Comparison of ENCODE assay signal across 8 mouse cellular contexts in the genomic region with DNA sequence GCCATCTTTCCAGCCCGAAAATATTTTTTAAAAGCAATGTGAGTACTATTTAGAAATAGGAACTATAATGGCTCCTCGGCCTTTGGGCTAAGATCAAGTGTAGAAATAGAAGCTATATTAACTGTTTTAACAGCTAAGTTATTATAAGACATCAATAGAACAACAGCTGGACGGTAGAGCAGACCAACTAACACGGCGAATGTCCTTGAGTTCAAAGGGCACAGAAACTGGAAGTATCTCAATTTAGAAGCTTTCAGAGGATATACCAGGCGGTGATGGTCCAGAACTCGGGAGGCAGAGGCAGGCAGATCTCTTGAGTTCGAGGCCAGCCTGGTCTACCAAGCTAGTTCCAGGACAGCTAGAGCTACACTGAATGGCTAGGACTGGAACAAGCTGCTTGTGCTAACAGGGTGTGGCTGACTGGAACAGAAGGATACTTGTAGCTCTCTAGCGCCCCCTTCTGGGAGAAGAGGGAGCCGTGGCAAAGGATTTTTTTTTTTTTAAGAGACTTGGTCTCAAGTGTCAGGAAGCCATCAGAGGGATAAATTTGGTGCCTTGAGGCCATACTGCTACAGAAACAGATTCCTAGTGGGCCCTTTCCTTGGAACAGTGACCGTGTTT. TPM values are rescaled to one million over a fixed set of nuclear protein-coding genes. Genes with fewer than 3 reads are reported as not detected.
DNase-seq lines count a peak whose midpoint lies in the region; ATAC-seq and TF ChIP-seq lines count a peak whose summit lies in the region.
"Had no signal": no experiment of that assay in that cellular context is flagged by ENCODE, and none has a peak within 500 bp of the region (broad histone marks: within the 10 kb centered on the region; RNA-seq: fewer than 3 reads in every experiment).

No protein-coding gene starts in this region.

- H3K4me3 ChIP-seq in G1E (ENCODE audit: low read depth, low read length): no peak overlapping the region; the same call in 1 of the 2 replicates
- no peak overlapping the region for H3K4me3 ChIP-seq in gastrocnemius, adult 2 months
- H3K4me3 ChIP-seq: limb, embryonic 12.5 days had no signal

- peaks cover 69% of the 10 kb centered on the region for H3K36me3 ChIP-seq in G1E (replicated peaks)

- intact Hi-C loops in gastrocnemius, adult 2 months (cut with DNase I): no loop called here

- H3K4me1 ChIP-seq in G1E (ENCODE audit: insufficient read depth, low read depth, low read length): peaks cover 50% of the 10 kb centered on the region
- H3K4me1 ChIP-seq: limb, embryonic 12.5 days had no signal

- H3K27me3 ChIP-seq in G1E (ENCODE audit: insufficient read depth, low read length): no peaks in the 10 kb centered on the region
- H3K27me3 ChIP-seq: limb, embryonic 12.5 days had no signal

- peak; percentile 83 for DNase-seq in CD4-positive, CD25-positive, alpha-beta regulatory T cell, adult 2 months (ENCODE audit: low read depth, low spot score)
- DNase-seq in G1E (ENCODE audit: low spot score): peak; percentile 41
- DNase-seq in cerebellum, adult 18-20 months: peak; percentile 65 to 75
- DNase-seq in gastrocnemius, adult 2 months: peak; percentile 59
- peak; percentile 54 to 79 for DNase-seq in kidney, postnatal 36 days
- DNase-seq in lung, adult 18-20 months: peak; percentile 67 to 81
- peak; percentile 68 for DNase-seq in right cerebral cortex, postnatal 14 days

- no peaks in the 10 kb centered on the region for H3K9me3 ChIP-seq in G1E (replicated peaks)
- H3K9me3 ChIP-seq: limb, embryonic 12.5 days had no signal

- TF ChIP-seq CTCF in G1E (IDR thresholded peaks at IDR 0.05; ENCODE audit: low read depth, low read length): peak; percentile 50
- TF ChIP-seq CTCF in gastrocnemius, adult 2 months (IDR thresholded peaks at IDR 0.05): peak; percentile 75

- ATAC-seq in G1E (ENCODE audit: extremely low read depth, insufficient number of reproducible peaks, low FRiP score, poor library complexity, severe bottlenecking): no peak

- H3K27ac ChIP-seq in gastrocnemius, adult 2 months: no peak overlapping the region
- H3K27ac ChIP-seq: limb, embryonic 12.5 days had no signal

RNA-seq across cellular contexts. Expression of a gene that starts 39.9 kb away (rescaled TPM):
- total RNA-seq in G1E (2014; fragmentation: Nextera tagmentation): 4.8 and 11.9 TPM in 2 replicates
- total RNA-seq in G1E (2017): 0.05 and 0.17 TPM in 2 replicates
- 1.1 and 1.5 TPM in 2 replicates for polyA plus RNA-seq in G1E (2012)
- not detected for total RNA-seq in gastrocnemius, adult 2 months (2021)
